ENCODE assay signal across 19 mouse cellular contexts in the genomic region with DNA sequence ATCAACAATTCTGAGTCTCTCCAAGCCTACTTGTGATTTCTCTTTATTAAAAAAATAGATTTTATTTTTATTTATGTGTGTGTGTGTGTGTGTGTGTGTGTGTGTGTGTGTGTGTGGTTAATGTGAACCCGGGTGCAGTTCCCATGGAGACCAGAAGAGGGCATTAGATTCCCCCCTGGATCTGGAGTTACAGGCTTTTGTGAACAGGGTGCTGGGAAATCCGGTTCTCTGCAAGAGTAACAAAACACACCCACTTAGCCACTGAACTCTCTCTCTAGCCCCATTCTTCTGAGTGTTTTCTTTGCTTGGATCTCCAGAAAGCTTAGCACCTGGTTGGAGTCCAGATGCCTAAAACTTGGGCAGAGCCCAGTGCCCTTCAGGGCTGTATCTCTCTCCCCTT.
A peak's percentile ranks its signal among the peaks of the same experiment; 100 is the strongest.
DNase-seq lines count a peak whose midpoint lies in the region; ATAC-seq and TF ChIP-seq lines count a peak whose summit lies in the region.
"Had no signal": no experiment of that assay in that cellular context is flagged by ENCODE, and none has a peak within 500 bp of the region (broad histone marks: within the 10 kb centered on the region; RNA-seq: fewer than 3 reads in every experiment).

No protein-coding gene starts in this region.

- H3K4me2 ChIP-seq in forebrain, postnatal 0 days (ENCODE audit: low read depth) = no peak overlapping the region
- H3K4me2 ChIP-seq in forebrain, embryonic 11.5 days (ENCODE audit: low read depth, low read length, severe bottlenecking) = no peak overlapping the region
- no peak overlapping the region for H3K4me2 ChIP-seq in stomach, postnatal 0 days (replicated peaks; ENCODE audit: low read depth)
- H3K4me2 ChIP-seq: midbrain, embryonic 11.5 days; neural tube, embryonic 12.5 days had no signal

- TF ChIP-seq EP300 in stomach, postnatal 0 days (optimal IDR thresholded peaks at IDR 0.05) = no peak

- ATAC-seq in forebrain, postnatal 0 days = no peak
- ATAC-seq in forebrain, embryonic 11.5 days (replicated peaks; ENCODE audit: low FRiP score) = no peak
- no peak for ATAC-seq in stomach, postnatal 0 days (ENCODE audit: low FRiP score, low TSS enrichment)
- ATAC-seq in megakaryocyte, adult 5-6 weeks (ENCODE audit: poor library complexity, severe bottlenecking) = no peak
- ATAC-seq: CD4-positive, CD25-positive, alpha-beta regulatory T cell, adult 4 months; inflammation-experienced regulatory T-cells, adult 6 months had no signal

- no peaks in the 10 kb centered on the region for H3K36me3 ChIP-seq in forebrain, postnatal 0 days (ENCODE audit: insufficient read depth)
- no peaks in the 10 kb centered on the region for H3K36me3 ChIP-seq in forebrain, embryonic 11.5 days (ENCODE audit: control insufficient read depth, insufficient read depth, low read length)
- no peaks in the 10 kb centered on the region for H3K36me3 ChIP-seq in stomach, postnatal 0 days (ENCODE audit: control insufficient read depth, insufficient read depth, low read length)
- H3K36me3 ChIP-seq: neural tube, embryonic 12.5 days had no signal

- no peak overlapping the region for H3K27ac ChIP-seq in forebrain, postnatal 0 days (ENCODE audit: low read depth, low read length)
- no peak overlapping the region for H3K27ac ChIP-seq in forebrain, embryonic 11.5 days (ENCODE audit: low read depth, low read length)
- H3K27ac ChIP-seq in layer of hippocampus, adult 2 months = no peak overlapping the region
- no peak overlapping the region for H3K27ac ChIP-seq in stomach, postnatal 0 days (replicated peaks)
- H3K27ac ChIP-seq: macrophage; neural tube, embryonic 12.5 days had no signal

- DNase-seq in forebrain, postnatal 0 days = no peak
- DNase-seq in forebrain, embryonic 11.5 days (ENCODE audit: low spot score) = no peak
- DNase-seq in layer of hippocampus, adult 2 months (ENCODE audit: low spot score in 2 of 2) = no peak
- DNase-seq in layer of hippocampus, adult 18-20 months (ENCODE audit: low spot score in 2 of 2) = no peak
- DNase-seq in retina, postnatal 1 day = peak; percentile 30
- DNase-seq in retina, embryonic 14.5 days (ENCODE audit: low spot score) = no peak
- no peak for DNase-seq in stomach, postnatal 0 days (ENCODE audit: low spot score)
- DNase-seq: adrenal gland, postnatal 10 days; cerebellum, adult 11-12 months; cerebellum, postnatal 14 days; embryo, embryonic 11 days; lung, adult 18-20 months; thymus, adult 2 months had no signal

- peaks cover 3% of the 10 kb centered on the region; the same call in 1 of the 2 replicates for H3K4me1 ChIP-seq in forebrain, postnatal 0 days (ENCODE audit: insufficient read depth)
- H3K4me1 ChIP-seq in forebrain, embryonic 11.5 days (replicated peaks; ENCODE audit: control insufficient read depth, insufficient read depth, low read length) = no peaks in the 10 kb centered on the region
- H3K4me1 ChIP-seq in stomach, postnatal 0 days (replicated peaks; ENCODE audit: control insufficient read depth, insufficient read depth) = no peaks in the 10 kb centered on the region
- H3K4me1 ChIP-seq: neural tube, embryonic 12.5 days had no signal

- H3K27me3 ChIP-seq in forebrain, postnatal 0 days (ENCODE audit: insufficient read depth, low read length) = no peaks in the 10 kb centered on the region
- H3K27me3 ChIP-seq in forebrain, embryonic 11.5 days (ENCODE audit: control insufficient read depth, insufficient read depth, low read length) = no peaks in the 10 kb centered on the region
- no peaks in the 10 kb centered on the region for H3K27me3 ChIP-seq in stomach, postnatal 0 days (ENCODE audit: control insufficient read depth, insufficient read depth, low read length)
- H3K27me3 ChIP-seq: neural tube, embryonic 12.5 days had no signal

- H3K4me3 ChIP-seq in forebrain, postnatal 0 days (ENCODE audit: low read depth, low read length) = no peak overlapping the region
- H3K4me3 ChIP-seq in forebrain, embryonic 11.5 days (ENCODE audit: low read depth, low read length) = no peak overlapping the region
- H3K4me3 ChIP-seq in layer of hippocampus, adult 2 months = no peak overlapping the region
- no peak overlapping the region for H3K4me3 ChIP-seq in stomach, postnatal 0 days (ENCODE audit: low read depth, low read length)
- H3K4me3 ChIP-seq: neural tube, embryonic 12.5 days had no signal

- WGBS in forebrain, postnatal 0 days = 79% methylated on average over 2 of the region's 2 CpGs
- 77% methylated on average over 2 of the region's 2 CpGs for WGBS in forebrain, embryonic 11.5 days
- WGBS in stomach, postnatal 0 days = 85% methylated on average over 2 of the region's 2 CpGs

- no peaks in the 10 kb centered on the region for H3K9me3 ChIP-seq in forebrain, postnatal 0 days (ENCODE audit: low read length)
- H3K9me3 ChIP-seq in forebrain, embryonic 11.5 days (ENCODE audit: control insufficient read depth, low read length) = no peaks in the 10 kb centered on the region
- no peaks in the 10 kb centered on the region for H3K9me3 ChIP-seq in stomach, postnatal 0 days (ENCODE audit: control insufficient read depth, low read length)

- peak; percentile 34 for TF ChIP-seq CTCF in forebrain, postnatal 0 days (IDR thresholded peaks at IDR 0.05; ENCODE audit: low read depth)
- peak; percentile 50 for TF ChIP-seq CTCF in layer of hippocampus, adult 2 months (conservative IDR thresholded peaks at IDR 0.05)
- peak; percentile 44 for TF ChIP-seq CTCF in stomach, postnatal 0 days (IDR thresholded peaks at IDR 0.05; ENCODE audit: low read depth)

- H3K9ac ChIP-seq in forebrain, postnatal 0 days = no peak overlapping the region
- H3K9ac ChIP-seq in forebrain, embryonic 11.5 days (ENCODE audit: low read length) = no peak overlapping the region
- H3K9ac ChIP-seq in stomach, postnatal 0 days (ENCODE audit: low read length) = no peak overlapping the region
- H3K9ac ChIP-seq: neural tube, embryonic 12.5 days had no signal
